Mouse (Mus musculus) gastrocnemius, postnatal 4 days (tissue): Measurements from ENCODE around the gene Sik1. TPM values are rescaled to one million over a fixed set of nuclear protein-coding genes. Genes with fewer than 3 reads are reported as not detected.

ENCODE experiments used
- DNase-seq, 2 experiments: peaks; one replicate each; pipeline ENCODE4 v3.0.0; 2021 to 2022; ENCODE audit warnings: low spot score in 2 of 2, mixed read lengths in 2 of 2
- total RNA-seq, 2 experiments: library from RNA; stranded (reverse); gene quantifications; 2 replicates each; pipeline ENCODE4 v1.2.3; 2021

The Sik1 gene
- total RNA-seq, 2 experiments from 2014 or later = 80.3 to 83.2 TPM

DNA sequence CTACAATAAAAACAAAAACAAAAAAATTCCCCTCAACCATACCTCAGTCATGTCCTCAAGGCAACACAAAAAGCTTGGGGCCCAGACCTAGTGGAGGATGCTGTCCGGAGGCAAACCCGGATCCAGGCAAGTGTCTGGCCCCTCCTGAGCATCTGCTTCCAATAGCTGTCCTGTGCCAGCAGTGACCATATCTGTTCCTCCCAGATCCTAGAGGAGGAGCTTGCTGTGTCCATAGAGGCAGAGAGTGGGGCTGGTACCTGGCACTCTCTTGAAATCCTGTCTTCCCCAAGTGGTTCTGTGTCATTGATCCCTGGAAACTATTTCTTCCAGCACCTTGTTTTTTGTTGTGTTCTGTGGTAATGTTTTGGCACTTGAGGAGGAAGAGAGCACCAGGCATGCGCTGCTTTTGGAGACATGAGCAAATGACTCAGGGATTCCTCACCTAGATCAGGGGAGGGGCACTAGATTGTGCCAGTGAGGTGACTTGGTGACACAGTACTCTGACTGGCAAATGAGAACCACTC lies 2.4 kb upstream of the Sik1 start:
- no peak for DNase-seq

DNA sequence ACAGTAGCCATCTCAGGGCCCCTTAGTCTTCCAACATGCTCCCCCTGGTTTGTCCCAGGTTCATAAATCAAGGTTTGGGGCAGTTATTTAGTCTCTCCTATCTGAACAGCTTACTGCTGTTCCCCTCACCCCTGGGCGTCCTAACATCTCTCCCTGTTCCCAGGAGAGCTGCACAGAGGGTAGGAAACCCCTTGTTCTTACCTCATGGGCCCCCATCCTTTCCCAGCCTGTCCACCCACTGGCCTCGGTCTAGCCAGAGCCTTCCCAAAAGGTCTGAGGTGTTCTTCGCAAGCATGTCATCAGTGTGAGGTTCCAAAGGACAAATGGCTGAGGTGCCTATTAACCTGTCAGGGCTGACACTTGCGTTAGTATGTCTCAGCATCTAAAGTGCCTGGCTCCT lies 1.6 kb upstream of the Sik1 start:
- no peak for DNase-seq

DNA sequence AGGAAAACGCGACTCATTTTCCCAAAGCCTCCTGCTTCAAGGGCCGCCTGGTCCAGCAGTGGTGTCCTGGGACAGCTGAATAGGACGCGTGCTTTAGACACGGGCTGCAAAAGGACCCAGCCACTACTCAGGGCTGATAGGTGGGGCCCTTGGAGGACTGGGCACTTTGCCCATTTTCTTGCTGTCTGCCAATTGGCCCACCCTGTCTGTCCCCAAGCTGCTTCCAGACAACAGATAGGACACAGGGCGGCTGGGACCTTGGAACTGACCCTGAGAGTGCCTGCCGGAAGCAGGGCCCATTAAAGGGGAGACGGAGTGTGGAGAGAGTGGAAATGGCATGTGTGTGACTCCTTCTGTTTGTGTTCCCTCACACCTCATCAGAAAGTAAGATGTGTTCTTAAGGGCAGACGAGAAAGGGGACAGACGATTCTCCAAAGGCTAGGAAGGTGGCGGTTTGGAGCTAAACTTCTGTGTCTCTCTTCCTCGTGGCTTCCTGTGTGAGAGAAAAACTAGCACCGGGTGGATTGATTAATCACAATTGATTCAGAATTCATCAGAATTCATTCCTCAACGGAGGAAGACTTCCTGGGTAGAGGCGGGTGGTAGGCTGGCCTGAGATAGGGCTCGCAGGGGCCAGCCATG lies 1.0 kb upstream of the Sik1 start:
- peak; percentile 60 to 71 for DNase-seq

DNA sequence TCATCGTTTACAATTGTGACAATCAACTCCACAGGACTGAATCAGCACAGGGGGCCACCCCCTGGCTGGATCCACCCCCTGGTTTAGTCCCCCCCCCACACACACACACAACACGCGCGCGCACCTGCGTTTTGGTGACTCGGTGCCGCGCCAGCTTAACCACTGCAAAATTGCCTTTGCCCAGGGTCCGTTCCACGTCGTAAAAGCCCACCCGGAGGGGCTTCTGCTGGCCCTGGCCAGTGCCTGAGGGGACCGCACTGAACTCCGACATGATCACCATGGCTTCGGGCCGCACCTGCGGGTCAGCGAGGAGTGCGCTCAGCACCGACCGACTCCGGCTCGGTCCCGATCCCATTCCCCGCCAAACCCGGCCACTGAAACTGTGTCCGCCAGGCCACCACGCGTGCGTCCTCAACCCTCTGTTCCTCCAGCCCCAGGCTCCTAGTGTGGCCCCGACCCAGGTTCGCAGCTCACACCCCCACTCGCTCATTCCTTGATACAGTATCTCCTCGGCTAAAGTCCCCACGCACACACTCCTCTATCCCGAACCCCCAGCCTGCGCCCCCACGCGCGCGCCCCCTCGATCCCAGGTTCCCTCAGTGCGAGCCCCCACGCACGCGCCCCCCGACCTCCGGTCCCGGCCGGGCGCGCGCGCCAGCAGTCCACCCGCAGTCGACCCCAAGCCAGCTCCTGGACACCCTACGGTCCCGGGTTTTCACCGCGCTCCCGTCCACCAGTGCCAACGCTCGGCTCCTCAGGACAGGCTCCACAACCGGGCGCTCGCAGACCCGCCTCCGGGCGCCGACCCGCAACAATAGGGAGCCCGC lies 621 bp downstream of the Sik1 start:
- DNase-seq = peak; percentile 46 to 62

DNA sequence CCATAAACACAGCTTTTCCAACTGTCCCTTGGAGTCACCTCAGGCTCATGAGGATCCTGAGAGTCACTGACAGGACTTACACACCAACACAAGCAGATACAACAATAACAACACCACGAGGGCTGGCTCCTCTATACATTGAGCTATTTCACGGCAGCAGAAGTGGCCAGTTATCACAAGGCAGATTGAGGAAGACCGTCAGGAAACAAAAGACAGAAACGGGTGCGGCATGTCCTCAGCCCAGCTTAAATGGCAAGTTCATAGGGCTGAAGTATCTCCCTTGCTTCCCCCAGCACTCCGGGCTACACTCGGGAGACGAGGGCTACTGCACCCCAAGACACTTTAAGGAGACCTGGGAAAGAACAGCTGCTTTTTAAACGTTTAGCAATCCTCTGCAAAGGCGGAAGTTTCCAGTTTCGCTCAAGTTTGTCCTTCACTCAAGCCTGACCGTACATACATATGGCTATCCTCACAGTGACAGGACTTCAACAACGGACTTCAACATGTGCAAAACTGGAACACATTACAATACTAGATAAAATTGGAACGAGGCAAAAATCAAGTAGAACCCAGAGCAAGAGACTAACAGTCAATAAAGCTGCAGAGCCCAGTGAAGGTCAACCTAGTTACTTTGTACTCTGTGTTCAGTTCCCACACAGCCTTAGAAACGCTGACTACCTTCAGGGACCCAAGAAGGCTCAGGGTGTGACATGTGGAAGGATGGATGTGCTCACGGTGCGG lies 2.0 kb downstream of the Sik1 start:
- DNase-seq = no peak

DNA sequence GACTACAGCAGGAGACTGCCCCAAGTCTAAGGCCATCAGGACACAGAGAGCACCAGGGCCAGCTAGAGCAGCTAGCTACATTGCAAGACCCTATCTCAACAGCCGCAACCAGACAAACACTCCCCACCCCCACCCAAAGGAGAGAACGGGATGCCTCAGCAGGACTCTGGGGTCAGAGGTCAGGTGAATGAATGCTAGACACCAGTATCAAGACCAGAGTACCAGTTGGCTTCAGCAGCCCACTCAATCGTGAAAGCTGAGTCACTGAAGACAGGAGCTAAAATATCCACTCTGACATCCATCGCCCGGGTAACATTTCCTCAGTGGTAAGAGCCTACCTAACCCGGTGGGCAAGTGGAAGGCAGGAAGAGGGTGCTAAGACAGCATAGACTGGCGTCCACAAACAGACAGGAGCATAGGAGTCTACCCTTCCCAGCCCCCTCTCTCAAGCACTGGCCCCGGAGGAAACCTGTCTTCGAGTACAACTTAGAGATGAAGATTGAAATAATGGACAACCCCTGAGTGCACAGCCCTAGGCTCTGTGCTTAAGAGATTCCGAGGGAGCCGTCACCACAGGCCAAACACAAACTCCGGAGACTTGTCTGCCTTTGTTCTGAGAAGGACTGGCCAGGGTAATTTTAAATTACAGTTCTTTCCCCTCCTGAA lies 2.7 kb downstream of the Sik1 start:
- no peak for DNase-seq

DNA sequence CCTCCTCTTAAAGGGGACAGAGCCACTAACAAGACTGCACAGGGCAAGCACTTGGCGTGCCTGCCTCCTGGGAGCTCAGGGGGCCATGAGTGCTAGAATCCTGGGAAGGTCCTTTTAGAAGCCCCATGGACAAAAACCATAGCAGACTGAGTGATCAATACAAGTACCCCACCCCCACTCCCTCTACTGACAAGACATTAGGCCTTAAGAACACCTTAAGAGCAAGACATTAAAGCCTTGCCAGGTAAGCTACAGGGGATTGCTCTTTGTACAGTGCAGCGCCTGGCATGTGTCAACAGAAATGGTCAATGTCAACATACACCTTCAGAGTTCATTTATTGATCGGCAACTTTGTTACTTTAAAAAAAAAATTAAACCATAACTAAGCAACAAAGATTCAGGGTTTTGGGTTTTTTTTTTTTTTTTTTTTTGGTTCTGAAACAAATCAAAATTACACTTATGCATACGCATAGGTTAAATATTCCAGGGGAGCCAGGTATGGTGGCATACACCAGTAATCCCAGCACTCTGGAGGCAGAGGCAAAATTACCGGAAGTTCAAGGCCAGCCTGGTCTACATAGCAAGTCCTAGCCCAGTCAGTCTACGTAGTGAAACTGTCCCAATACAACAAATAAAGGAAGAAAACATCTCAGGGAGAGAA lies 3.7 kb downstream of the Sik1 start:
- DNase-seq = no peak

DNA sequence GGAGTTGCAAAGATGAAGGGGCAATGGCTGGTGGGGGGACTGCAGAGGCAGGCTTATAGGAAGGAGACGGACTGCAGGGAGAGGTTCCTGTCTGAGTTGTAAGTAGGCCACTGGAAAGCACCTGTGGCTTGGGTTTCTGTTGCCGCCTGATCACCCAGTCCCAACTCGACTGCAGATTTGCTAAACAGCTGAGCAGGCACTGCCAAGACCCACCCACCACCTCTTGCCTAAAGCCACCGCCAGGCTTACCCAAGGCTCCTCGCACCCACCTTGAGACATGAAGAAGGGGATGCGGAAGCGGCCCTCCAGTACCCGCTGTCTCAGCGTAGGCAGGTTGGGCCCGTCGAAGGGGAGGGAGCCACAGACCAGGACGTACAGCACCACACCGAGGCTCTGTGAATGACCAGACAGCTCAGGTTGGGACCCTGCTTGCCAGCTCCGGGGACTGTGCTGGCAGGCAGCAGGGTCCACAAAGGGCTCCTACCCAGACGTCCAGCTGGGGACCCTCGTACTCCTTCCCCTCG lies 5.1 kb downstream of the Sik1 start:
- DNase-seq = no peak

DNA sequence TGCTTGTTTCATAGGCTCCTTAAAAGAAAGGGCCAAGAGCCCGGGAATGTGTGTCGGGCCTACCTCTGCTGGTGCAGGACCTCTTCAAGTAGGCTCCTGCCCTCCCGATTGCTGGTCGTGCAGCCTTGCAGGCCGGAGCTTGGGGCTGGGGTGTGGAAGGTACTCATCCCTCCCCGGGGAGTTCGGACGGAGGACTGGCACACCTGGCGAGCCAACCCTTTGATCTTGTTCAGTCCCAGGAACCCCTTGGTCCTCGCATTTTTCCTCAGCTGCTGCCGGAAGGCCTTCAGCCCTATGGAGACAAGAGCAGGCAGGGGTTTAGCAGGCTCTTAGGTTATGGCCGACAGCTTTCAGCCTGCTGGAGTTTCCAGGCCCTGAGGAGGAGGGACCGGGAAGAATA lies 8.6 kb downstream of the Sik1 start:
- no peak for DNase-seq

DNA sequence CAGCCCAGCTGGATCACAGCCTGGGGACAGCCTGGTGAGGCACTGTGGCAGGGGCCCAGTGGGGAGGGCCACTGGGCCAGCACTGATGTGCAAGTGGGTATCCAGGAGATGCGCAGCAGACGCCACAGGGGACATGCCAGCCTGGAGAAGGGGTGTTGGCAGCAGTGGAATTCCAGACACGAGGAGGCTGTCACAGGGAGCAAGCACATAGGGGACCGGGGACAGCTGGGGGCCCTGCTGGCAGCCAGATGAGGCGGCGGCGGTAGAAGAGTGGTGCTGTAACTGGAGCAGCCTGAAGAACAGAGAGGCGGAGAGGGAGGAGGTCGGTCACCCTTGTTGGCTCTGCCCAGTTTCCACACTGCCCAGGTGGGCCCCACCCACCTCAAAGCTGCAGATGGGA lies 9.3 kb downstream of the Sik1 start:
- DNase-seq = no peak

DNA sequence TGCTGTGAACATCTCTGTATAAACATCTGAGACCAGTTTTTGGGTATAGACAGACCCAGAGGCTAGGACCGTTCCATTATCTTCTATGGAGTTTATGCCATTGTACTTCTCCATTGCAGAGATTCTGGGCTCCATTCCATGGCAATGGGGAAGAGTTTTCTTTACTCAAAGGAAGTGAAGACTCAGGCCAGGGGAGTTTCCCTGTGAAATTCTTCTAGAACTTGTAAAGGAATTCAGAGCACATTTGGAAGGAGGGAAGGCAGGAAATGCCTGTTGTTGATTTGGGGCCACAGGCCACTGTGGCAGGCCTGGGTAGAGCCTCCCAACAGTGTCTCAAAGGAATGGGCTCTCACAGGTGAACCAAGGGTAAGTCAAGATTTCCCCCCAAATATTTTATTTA lies 11.7 kb downstream of the Sik1 start:
- DNase-seq = peak in 1 of 2 experiments; percentile 27

DNA sequence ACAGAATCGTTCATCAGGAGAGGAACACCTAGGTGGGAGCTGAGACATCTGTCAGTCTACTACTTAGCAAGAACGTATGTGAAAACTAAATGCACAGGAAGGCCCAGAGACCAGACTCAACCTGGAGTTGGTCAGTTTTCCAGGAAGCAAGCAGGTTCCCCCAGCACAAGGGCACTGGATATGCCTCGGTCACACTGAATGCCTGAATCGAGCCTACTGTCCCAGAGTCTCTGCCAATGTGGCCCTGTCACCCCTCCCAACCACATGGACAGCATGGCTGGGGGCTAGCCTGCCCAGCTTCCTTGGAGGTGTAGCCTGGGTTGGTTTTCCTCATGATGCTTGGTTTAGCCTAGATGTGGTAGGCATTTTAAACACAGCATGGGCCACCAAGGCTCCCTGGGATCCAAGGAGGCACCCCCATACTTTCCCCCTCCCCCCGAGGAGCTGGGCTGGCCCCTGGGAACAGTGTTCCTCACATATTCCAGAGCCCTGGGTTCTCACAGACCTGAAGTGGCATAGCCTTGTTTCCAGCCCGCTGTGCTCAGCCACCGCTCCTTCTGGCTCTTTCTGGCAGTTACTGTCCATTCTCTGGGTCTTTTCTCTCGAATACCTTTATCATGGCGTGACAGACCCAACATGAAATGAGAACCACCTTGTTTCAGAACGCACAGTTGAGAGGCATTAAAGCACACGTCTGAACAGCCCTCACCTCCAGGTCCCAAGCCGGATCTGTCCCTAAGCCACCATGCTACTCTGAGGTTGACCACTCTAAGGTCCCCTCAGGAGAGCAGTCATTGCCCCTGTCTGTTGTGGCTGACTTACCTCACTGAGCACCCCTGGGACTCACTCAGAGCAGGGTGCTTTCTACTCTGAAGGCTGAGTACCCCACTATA lies 12.4 kb downstream of the Sik1 start:
- DNase-seq = peak in 1 of 2 experiments; percentile 14

DNA sequence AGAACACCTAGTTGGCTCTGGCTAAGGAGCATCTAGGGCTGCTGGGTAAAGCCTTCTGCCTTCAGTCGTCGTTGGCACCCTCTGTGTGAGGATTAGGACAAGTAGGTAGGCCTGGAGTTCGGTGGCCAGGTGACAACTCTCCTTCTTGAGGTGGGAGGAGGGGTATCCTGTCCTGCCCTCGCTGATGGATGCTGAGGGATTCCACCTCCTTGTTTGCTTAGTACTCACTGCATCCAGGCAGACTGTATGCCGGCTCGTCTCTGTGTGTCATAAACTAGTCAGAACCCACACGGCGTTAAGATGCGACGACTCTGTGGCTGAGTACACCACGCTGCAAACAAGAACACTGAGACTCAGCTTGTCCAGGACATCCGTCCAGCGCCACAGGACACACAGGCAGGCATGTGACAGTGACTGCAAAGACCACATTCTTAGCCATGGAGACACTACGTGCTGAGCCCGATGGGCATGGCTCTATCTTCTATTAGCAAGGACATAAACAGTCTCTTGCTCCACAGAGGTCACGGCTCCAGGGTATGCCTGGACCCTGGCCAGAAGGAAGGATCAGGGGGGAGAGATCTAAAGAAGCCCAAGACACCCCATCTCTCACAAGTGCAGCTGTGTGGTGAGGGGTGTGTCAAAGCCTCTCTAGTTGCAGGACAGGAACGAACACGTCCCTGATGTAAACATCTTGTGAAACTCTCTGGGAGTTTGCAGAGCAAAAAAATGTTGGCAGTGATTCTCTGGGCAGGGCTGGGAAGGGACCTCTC lies 13.6 kb downstream of the Sik1 start:
- peak in 1 of 2 experiments; percentile 38 for DNase-seq

DNA sequence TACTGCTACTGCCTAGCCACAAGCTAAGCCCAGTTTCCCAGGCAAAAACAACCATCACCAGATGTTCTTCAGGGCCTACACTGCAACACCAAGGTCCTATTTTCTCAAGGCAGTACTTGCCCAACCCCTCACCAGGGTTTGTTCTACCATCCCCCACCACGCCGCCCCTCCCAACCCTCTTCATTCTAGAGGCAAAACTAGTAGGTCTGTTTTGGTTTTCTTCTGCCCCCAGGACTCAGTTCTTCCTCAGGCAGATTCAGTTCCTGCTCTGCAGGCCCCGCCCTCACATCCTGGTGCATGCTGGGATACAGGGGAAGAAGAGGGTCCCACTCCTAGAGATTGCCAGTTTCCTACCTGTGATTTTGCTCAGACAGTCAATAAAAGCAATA lies 14.2 kb downstream of the Sik1 start:
- DNase-seq = peak in 1 of 2 experiments; percentile 17

DNA sequence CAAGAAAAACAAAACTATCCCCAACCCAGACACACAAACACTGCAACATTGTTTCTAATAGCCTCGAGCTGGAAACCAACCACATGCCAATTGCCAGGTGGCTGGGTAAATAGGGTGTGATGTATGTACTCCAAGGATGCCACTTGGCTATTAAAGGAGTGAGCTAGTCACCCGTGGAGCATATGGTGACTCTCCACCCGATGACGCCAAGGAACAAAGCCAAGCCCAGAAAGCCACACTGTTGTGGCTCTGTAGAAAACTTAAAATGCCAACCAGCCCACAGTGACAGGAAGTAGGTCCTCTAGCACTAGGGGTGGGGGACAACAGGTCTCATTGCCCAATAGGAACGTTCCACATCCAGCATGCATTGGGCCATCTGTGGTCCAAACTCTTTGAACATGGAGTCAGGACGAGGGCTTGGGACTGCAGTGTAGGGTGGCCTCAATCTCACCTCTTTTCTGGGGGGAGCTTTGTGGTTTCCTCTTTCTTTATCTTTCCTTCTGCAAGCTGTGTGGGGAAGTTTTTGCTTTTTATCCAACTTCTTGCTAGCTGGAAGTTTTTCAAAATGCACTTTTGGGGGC lies 15.1 kb downstream of the Sik1 start:
- DNase-seq = peak in 1 of 2 experiments; percentile 8

DNA sequence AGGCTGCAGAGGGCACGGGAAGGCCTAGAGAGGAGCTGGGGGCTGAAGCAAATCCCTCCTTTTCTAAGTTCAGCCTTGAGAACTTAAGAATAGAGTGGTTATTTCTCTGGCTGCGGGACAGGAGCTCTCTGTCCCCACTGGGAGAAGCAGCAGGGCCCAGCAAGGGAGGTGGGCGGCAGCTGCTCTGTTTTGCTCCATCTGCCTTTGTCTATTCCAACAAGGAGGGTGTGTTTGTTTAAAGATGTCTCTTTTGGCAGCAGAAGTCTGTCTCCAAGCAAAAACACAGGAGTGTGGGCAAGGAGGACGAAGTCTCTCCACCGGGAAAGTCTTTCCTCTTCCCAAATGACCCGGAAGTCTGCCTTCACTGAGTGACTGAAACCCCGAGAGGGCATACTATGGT lies 18.8 kb downstream of the Sik1 start:
- no peak for DNase-seq

DNA sequence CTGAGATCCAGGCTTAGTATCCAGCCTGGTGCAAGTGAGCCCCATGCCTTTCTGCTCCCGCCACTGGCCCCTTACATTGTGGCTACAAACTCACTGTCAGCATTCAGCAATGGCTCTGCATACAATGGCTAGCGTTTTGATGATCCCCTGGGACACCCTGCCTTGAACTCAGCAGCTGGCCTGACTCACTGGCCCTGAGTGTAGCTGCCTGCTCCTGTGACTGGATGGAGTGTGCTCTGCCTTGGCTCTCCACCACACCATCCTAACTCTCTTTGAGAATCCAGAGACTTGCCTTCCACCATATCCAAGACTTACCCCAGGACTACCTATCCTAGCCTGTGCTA lies 19.4 kb downstream of the Sik1 start:
- no peak for DNase-seq

DNA sequence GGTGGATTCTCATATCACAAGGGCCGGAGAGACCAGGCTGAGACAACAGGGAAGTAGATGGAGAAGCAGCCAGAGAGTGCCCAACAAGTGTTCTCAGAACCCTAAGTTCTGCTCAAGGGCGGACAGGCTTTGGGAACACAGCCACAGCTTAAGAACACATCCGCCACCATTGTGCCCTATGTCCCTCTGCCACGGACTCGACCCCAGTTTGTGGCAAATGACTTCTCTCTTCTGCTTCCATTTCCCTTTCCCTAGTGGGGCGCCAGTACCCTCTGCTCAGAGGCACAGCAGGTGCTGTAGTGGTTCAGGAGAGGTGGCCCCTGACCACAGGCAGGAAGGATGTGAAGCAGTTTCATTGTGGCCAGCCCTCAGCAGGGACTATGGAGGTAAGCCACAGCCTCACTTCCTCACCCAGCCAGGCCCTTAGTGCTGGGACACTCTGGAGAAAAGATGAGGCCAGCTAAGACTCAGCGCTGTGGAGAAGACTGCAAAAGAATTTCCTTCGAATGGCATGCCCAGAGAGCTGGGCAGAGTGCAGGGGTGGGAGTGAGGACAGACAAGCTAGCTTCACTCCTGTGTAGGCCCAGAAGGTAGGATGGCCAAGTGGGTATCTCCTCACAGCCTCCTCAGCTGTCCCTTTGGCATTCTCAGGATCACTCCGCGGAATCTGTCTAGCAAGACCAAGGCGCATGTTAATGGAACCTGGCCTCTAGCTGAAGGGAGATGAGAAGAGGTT lies 19.9 kb downstream of the Sik1 start:
- no peak for DNase-seq
